Mouse (Mus musculus): ENCODE measurements around the gene Gcc1. TPM values are rescaled to one million over a fixed set of nuclear protein-coding genes. Genes with fewer than 3 reads are reported as not detected.

Gene Gcc1
- total RNA-seq, 1 experiment from 2014 or later: 37.0 TPM

GRCm38 (mm10) chr6:28423767-28424695 lies 4.2 kb downstream of the Gcc1 start:
- no peak for ATAC-seq (ENCODE audit: extremely low read depth, insufficient number of reproducible peaks, low FRiP score, poor library complexity, severe bottlenecking)

GRCm38 (mm10) chr6:28423313-28423712 lies 4.9 kb downstream of the Gcc1 start, which contains the start of gene Arf5:
Gene Arf5, plus strand, starts transcription at chr6:28423560.
- peak; percentile 31 for ATAC-seq (ENCODE audit: extremely low read depth, insufficient number of reproducible peaks, low FRiP score, poor library complexity, severe bottlenecking)

- ATAC-seq (ENCODE audit: extremely low read depth, insufficient number of reproducible peaks, low FRiP score, poor library complexity, severe bottlenecking): no peak
Observed at GRCm38 (mm10) chr6:28422651-28423290, 5.4 kb downstream of the Gcc1 start.

DNA sequence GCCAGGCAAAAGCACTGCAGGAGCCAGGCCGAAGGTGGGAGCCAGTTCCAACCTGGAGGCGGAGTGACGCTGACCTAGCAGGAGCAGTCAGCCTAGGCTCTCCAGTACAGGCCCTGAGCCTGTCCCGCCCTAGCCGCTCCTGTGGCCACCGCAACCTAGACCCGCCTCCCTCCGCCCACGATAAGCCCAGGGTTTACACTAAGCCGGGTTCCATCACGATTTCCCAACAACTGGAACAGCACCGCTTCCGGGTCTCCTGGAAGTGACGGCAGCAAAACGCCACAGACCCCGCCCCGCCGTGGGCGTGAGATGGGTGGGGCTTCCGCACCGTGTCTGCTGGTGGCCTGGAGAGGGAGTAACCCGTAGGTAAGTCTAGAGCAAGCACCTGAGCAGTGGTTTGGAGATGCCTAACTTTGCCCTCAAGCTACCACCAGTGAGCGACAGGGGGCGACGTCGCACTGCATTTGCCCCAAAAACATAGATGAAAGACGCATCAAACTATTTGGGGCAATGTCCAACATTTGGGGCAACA lies 6.7 kb downstream of the Gcc1 start:
- peak; percentile 90 for ATAC-seq (ENCODE audit: extremely low read depth, insufficient number of reproducible peaks, low FRiP score, poor library complexity, severe bottlenecking)

- no peak for ATAC-seq (ENCODE audit: extremely low read depth, insufficient number of reproducible peaks, low FRiP score, poor library complexity, severe bottlenecking)
Observed at GRCm38 (mm10) chr6:28420865-28421264, 7.3 kb downstream of the Gcc1 start.

DNA sequence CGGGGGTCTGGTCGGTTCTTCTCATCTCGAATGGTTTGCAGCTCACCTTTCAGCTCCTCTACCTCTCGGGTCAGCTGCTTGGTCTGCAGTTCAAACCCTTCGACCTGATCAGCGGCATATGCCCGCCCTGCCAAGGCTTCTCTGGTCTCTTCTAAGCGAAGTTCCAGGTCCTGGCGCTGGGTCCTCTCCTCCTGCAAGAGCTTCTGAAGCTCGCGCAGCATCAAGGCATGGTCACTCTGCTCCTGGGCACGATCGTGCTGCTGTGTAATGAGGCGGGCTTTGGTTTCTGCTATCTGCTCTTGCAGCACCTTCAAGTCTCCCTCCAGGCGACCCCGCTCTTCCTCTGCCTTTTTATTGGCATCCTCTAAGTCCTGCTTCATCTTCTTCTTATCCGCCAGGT lies 7.8 kb downstream of the Gcc1 start:
- no peak for ATAC-seq (ENCODE audit: extremely low read depth, insufficient number of reproducible peaks, low FRiP score, poor library complexity, severe bottlenecking)

DNA sequence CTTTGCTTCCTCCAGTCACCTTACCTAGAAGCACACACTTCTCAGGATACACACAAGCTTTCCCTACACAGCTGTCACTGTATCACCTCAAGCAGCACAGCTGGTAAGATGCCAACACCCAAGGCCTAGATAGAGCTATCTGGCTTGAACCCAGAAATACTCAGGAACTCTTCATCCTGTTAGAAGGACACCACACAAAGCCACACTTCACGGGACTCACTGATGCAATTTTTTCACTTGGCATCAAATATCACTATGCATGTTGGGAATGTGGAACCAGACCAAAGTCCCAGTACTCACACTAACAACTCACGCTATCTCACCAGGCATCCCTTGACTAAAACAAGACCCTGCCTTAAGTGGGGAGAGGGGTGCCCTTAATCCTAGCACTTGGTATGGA lies 8.5 kb downstream of the Gcc1 start:
- ATAC-seq (ENCODE audit: extremely low read depth, insufficient number of reproducible peaks, low FRiP score, poor library complexity, severe bottlenecking): no peak

- ATAC-seq (ENCODE audit: extremely low read depth, insufficient number of reproducible peaks, low FRiP score, poor library complexity, severe bottlenecking): no peak
Observed at GRCm38 (mm10) chr6:28418449-28418848, 9.7 kb downstream of the Gcc1 start.

- no peak for ATAC-seq (ENCODE audit: extremely low read depth, insufficient number of reproducible peaks, low FRiP score, poor library complexity, severe bottlenecking)
Observed at GRCm38 (mm10) chr6:28416981-28417380, 11.2 kb downstream of the Gcc1 start.

DNA sequence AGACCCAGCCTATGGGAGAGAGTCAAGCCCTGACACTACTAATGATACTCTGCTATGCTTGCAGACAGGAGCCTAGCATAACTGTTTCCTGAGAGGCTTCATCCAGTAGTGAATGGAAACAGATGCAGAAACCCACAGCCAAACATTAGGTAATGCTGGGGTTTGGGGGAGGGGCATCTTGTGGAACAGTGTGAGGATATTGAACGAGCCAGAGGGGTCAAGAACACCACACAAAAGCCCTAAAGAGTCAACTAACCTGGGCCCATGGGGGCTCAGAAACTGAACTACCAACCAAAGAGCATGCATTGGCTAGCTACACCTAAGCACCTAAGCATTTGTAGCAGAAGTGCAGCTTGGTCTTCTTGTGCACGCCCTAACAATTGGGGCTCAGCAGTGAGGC lies 17.0 kb downstream of the Gcc1 start:
- no peak for ATAC-seq (ENCODE audit: extremely low read depth, insufficient number of reproducible peaks, low FRiP score, poor library complexity, severe bottlenecking)

DNA sequence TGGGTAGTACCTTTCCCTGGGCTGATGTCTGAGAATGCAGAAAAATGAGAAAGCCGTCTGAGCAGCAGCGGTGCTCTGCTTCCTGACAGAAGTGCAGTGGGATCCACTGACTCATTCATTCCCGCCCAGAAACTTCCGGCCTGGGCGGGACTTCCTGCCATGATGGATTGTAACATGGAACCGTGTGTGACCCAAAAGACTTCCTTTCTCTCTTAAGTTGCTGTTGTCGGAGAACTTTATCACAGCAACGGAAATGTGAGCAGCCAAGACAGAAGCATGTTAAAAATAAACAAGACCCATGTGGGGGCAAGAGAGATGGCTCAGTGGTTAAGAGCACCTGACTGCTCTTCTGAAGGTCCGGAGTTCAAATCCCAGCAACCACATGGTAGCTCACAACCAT lies 18.1 kb downstream of the Gcc1 start:
- no peak for ATAC-seq (ENCODE audit: extremely low read depth, insufficient number of reproducible peaks, low FRiP score, poor library complexity, severe bottlenecking)

DNA sequence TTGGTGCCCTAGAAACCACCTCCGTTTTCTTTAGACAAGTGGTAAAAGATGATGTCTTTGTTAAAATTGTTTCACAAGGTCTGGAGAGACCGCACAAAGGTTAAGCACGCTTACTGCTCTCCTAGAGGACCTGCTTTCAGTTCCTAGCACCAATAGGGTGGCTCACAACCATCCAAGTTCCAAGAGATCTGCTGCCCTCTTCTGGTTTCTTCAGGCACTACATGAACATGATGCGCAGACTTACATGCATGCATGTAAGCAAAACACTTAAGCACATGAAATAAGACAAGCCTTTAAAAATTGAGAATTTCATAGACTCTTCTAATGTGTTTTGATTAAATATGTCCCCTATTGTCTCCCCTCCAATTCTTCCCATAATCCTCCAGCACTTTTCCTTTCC lies 28.4 kb downstream of the Gcc1 start:
- no peak for ATAC-seq (ENCODE audit: extremely low read depth, insufficient number of reproducible peaks, low FRiP score, poor library complexity, severe bottlenecking)

DNA sequence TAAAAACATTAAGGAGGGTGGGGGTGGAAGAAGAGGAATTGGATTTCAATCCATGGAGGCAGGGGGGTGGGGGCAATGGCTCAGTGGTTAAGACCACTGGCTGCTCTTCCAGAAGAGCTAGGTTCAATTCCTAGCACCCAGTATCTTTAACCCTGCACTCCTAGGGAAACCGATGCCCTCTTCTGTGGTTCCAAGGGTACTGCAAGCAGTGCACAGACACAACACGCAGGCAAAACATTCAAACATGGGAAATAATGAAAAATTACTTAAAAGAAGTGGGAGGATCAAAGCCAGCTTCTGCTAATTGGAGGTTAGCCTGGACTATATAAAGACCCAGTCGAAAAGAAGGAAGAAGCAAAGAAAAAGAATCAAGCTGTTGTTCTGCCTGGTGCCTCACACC lies 29.5 kb downstream of the Gcc1 start:
- no peak for ATAC-seq (ENCODE audit: extremely low read depth, insufficient number of reproducible peaks, low FRiP score, poor library complexity, severe bottlenecking)

DNA sequence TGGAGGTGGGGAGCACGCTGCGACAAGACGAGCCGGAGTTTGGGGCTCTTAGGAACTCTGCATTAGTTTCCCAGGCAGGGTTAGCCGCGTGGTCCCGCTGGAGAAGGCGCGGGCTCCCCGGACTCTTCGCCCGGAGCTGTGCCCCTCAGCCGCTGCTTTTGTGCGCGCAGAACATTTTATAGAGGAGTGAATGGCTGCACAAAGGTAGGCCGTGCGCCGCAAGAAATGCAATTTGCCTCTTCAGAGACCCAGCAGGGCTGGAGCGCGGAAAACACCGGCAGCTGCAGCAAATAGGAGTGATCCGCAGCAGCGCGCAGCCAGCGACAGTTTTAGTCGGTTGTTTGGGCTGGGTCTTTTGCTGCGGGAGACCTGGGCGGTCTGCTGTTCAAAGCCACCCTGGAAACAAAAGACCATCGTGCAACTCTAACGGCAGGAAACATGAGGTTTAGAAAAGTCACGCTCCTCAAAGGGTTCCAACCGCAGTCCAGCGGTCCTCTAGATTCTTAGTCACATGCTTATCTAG lies 30.4 kb downstream of the Gcc1 start, which contains the start of gene Zfp800:
Gene Zfp800, minus strand, starts transcription at position 325 of the 523 bp plus-strand sequence.
- ATAC-seq (ENCODE audit: extremely low read depth, insufficient number of reproducible peaks, low FRiP score, poor library complexity, severe bottlenecking): 0 out of 2 replicates have a peak, but pooled peaks have one; percentile 11

DNA sequence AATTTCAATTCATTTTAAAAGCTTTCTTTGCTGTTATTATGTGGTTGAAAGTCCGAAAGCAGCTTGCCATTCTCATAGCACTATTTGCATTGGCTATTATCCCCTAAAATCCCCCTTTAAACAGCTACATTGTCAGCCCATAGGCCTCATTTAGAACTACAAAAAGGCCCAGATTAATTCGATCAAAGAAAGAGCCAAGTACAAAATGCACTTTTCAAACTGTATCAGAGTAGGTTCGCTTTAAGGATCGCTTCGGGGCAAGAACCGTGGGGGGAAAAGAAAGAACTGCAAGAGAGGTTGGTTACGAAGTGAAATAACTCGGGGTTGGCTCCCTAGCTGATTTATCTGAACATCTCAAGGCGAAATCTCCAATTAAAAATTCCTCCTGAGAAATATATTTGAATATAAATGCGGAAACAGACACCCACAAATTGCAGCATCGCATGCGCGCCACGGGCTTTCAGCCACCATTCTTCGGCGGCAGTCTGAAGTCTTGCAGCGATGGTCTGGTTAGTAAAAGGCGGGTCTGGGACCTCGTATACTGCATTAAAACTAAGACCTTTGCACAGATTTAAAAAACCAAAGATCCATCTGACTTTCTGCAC lies 31.2 kb downstream of the Gcc1 start:
- no peak for ATAC-seq (ENCODE audit: extremely low read depth, insufficient number of reproducible peaks, low FRiP score, poor library complexity, severe bottlenecking)

GRCm38 (mm10) chr6:28396051-28396852 lies 31.9 kb downstream of the Gcc1 start:
- no peak for ATAC-seq (ENCODE audit: extremely low read depth, insufficient number of reproducible peaks, low FRiP score, poor library complexity, severe bottlenecking)

DNA sequence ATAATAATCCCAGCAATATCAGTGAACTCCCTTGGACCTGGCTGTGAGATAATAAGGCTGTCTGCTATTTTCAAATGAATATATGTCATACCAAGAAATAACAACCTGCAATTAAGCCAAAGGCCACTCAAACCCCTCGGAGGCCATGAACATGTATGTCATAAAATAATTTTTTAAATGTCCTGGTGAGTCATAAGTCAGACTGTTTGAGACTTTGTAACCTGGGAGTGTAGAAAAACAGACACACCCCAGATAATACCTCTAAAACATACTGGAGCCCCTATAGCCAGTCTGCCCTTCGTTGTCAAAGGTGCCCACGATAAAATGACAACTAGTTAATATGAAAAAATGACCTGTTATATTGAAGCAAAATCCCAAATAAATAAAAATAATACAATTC lies 39.2 kb downstream of the Gcc1 start:
- no peak for ATAC-seq (ENCODE audit: extremely low read depth, insufficient number of reproducible peaks, low FRiP score, poor library complexity, severe bottlenecking)

DNA sequence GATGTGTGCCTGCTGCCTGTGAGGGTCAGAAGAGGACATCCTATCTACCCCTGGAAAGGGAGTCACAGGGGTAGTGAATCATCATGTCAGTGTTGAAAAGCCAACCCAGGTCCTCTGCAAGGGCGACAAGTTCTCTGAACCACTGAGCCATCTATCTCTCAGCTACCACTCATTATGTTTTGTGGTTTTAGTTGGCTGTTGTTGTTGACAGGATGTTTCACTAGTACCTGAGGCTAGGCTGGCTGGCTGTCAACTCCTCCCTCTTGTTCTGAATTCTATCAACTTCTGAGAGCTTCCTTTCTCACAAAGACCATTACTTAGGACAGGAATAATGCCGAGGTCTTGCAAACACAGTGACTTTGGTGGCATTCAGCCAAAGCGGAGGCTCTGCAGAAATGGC lies 43.0 kb downstream of the Gcc1 start:
- no peak for ATAC-seq (ENCODE audit: extremely low read depth, insufficient number of reproducible peaks, low FRiP score, poor library complexity, severe bottlenecking)

Data from neutrophil, adult 5-6 weeks (primary cell).